Mouse (Mus musculus): ENCODE data around the gene Mrpl45. TPM values are rescaled to one million over a fixed set of nuclear protein-coding genes. Genes with fewer than 3 reads are reported as not detected.

The Mrpl45 gene
- polyA plus RNA-seq, 1 experiment from 2014 or later = 44.6 TPM

DNA sequence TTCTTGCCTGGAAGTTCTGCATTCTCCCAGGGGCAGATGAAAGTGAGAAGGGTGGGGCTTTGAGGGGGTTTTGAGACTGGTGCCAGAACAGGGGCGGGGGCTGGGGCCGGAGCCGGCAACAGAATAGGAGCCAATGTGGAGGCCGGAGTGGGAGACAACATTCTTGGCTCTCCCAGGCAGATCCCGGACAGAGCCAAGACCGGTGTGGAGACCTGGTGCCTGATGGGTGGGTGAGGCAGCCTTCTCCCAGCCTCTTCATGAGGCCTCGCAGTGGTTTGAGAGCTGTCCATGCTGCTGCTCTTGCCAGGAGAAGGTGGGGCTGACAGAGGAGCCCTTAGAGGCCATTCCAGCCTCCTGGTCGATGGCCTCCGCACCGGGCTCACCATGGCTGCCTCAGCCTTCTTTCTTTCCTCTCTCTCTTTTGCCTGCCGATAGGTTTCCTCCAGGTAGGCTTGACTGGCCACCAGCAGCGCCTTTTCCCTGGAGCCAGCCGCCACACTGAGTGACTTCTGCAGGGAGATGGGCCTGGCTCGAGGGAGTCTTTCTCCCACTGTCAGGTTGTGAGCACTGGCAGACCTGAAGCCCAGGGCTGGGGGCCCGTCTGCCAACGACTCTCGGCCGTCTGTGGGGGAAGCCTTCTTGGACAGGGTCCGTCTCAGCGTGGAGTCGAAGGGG, 22.9 kb downstream of the Mrpl45 start:
- no peaks in the 10 kb centered on the region for H3K36me3 ChIP-seq
- 18% methylated on average over 21 of the region's 21 CpGs for WGBS
- peak overlapping the region; percentile 30 for H3K9ac ChIP-seq
- peaks cover 11% of the 10 kb centered on the region for H3K27me3 ChIP-seq
- peak overlapping the region; percentile 53 for H3K4me2 ChIP-seq
- no peaks in the 10 kb centered on the region for H3K9me3 ChIP-seq
- H3K4me3 ChIP-seq = peak overlapping the region; percentile 7
- ATAC-seq (ENCODE audit: borderline replicate concordance, extremely low read depth, low FRiP score, low TSS enrichment) = peak; percentile 56
- peak overlapping the region; percentile 86 for H3K27ac ChIP-seq
- H3K4me1 ChIP-seq = peaks cover 35% of the 10 kb centered on the region

DNA sequence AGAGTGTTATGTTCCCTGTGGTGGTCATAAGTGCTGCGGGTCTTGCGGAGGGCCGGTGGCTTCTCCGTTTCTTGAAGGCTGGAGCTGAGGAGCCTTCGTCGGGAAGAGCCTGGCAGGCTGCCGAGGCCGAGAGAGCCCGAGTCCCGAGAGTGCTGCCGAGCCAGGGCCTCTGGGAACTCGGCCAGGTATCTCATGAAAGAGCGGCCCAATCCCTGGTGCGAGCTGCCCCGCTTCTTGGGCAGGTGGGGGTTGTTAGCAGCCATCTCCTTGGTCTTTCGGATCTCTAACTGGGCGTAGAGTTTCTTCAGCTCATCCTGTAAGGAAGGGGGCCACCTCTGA, 23.4 kb downstream of the Mrpl45 start:
- peak; percentile 41; the same call in 1 of the 2 replicates for ATAC-seq (ENCODE audit: borderline replicate concordance, extremely low read depth, low FRiP score, low TSS enrichment)
- no peaks in the 10 kb centered on the region for H3K9me3 ChIP-seq
- H3K4me2 ChIP-seq = peak overlapping the region; percentile 53
- H3K9ac ChIP-seq = peak overlapping the region; percentile 30
- H3K27me3 ChIP-seq = peaks cover 11% of the 10 kb centered on the region
- H3K27ac ChIP-seq = peak overlapping the region; percentile 86
- peak overlapping the region; percentile 7 for H3K4me3 ChIP-seq
- peaks cover 35% of the 10 kb centered on the region for H3K4me1 ChIP-seq
- H3K36me3 ChIP-seq = no peaks in the 10 kb centered on the region
- 6% methylated on average over 17 of the region's 17 CpGs for WGBS

DNA sequence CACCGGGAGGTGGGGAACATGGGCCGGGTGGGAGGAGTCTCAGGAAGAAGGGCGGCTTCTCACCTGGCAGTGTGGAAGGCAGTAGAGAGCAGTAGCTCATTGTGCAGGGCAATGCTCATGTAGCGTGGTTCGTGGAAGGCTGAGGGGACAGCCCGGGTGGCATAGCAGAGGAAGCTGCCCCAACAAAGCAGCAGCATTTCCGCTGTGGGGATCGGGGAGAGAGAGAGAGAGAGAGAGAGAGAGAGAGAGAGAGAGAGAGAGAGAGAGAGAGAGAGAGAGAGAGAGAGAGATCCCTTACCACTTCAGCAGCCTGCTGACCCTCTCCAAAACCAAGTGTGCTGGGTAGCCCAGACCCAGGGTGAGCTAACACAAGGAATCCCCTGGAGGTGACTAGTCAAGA, 27.7 kb downstream of the Mrpl45 start:
- Histone ChIP-seq H3K27ac (no peak overlapping the region), H3K4me2 (peak overlapping the region; percentile 31; the same call in 1 of the 2 replicates), H3K9ac (no peak overlapping the region), H3K27me3 (peaks cover 3% of the 10 kb centered on the region; the same call in 1 of the 2 replicates), H3K4me3 (no peak overlapping the region), H3K4me1 (peaks cover 19% of the 10 kb centered on the region), H3K36me3 (no peaks in the 10 kb centered on the region), H3K9me3 (no peaks in the 10 kb centered on the region)
- WGBS = 26% methylated on average over 3 of the region's 8 CpGs
- no peak for ATAC-seq (ENCODE audit: borderline replicate concordance, extremely low read depth, low FRiP score, low TSS enrichment)

DNA sequence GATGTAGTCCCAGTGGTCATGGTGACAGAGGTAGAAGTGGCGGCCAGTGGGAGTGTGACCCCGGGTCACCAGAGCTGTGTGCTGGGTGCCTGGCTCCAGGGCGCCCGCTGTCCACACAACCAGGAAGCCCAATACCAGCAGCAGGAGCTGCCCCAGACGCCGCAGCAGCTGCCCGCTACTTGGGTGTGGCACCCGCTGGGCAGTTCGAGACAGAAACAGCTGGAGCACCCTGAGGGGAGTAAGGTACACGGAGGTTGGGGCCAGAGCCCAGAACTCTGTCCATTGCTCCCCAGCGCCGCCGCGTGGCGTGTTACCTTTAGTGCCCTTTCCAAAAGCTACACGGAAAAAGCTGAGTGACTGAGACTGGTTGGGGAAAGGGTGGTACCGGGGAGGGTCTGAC, 28.1 kb downstream of the Mrpl45 start:
- no peaks in the 10 kb centered on the region for H3K36me3 ChIP-seq
- peaks cover 15% of the 10 kb centered on the region for H3K4me1 ChIP-seq
- ATAC-seq (ENCODE audit: borderline replicate concordance, extremely low read depth, low FRiP score, low TSS enrichment) = no peak; the same call in 1 of the 2 replicates
- H3K27ac ChIP-seq = no peak overlapping the region
- no peaks in the 10 kb centered on the region for H3K9me3 ChIP-seq
- 27% methylated on average over 17 of the region's 17 CpGs for WGBS
- H3K4me3 ChIP-seq = no peak overlapping the region
- H3K27me3 ChIP-seq = peaks cover 3% of the 10 kb centered on the region; the same call in 1 of the 2 replicates
- peak overlapping the region; percentile 31 for H3K4me2 ChIP-seq
- no peak overlapping the region for H3K9ac ChIP-seq

DNA sequence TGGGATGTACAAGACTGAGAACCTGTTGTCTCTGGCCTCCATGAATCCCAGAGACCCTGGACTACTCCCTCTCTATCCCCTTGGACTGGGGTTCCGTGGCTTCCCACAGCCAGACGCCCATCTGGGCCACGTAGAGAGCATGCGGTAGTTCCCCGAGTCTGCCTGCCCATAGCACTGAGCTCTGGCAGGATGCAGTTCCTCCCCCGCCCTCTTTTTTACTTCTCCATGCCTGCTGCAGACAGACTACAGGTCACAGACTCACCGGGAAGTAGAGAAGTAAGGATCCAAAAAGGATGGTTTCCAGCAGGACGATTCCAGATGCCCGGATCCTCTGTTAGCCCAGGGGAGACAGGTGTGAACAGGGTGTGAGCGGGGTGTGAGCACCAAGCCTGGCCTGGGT, 29.9 kb downstream of the Mrpl45 start:
- WGBS = 51% methylated on average over 10 of the region's 10 CpGs
- H3K36me3 ChIP-seq = no peaks in the 10 kb centered on the region
- H3K4me1 ChIP-seq = peaks cover 17% of the 10 kb centered on the region
- ATAC-seq (ENCODE audit: borderline replicate concordance, extremely low read depth, low FRiP score, low TSS enrichment) = no peak
- H3K4me2 ChIP-seq = no peak overlapping the region
- no peak overlapping the region for H3K27ac ChIP-seq
- H3K9ac ChIP-seq = no peak overlapping the region
- H3K9me3 ChIP-seq = no peaks in the 10 kb centered on the region
- H3K4me3 ChIP-seq = no peak overlapping the region
- H3K27me3 ChIP-seq = no peaks in the 10 kb centered on the region

DNA sequence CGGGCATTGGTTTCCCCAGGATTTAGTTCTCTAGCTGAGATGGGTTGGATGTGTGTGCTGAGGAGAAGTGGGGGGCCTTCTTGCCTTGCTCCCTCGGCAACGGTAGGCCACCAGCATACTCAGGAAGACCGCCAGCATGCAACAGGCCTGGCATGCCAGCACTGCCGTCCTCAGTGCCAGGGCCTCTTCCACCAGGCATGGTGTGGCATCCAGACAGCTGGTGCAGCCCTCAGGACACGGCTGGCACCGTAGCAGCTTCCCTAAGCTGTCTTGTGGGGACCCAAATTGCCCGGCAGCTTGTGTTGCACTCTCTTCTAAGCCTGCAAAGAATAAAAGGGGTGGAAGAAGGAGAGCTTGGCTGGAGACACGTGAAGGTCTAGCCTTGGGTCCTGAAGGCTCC, 30.9 kb downstream of the Mrpl45 start:
- no peak overlapping the region for H3K9ac ChIP-seq
- no peak overlapping the region for H3K4me3 ChIP-seq
- no peaks in the 10 kb centered on the region for H3K36me3 ChIP-seq
- no peak overlapping the region for H3K4me2 ChIP-seq
- WGBS = 74% methylated on average over 9 of the region's 9 CpGs
- H3K4me1 ChIP-seq = peaks cover 17% of the 10 kb centered on the region
- H3K9me3 ChIP-seq = no peaks in the 10 kb centered on the region
- H3K27me3 ChIP-seq = no peaks in the 10 kb centered on the region
- H3K27ac ChIP-seq = no peak overlapping the region
- ATAC-seq (ENCODE audit: borderline replicate concordance, extremely low read depth, low FRiP score, low TSS enrichment) = no peak

DNA sequence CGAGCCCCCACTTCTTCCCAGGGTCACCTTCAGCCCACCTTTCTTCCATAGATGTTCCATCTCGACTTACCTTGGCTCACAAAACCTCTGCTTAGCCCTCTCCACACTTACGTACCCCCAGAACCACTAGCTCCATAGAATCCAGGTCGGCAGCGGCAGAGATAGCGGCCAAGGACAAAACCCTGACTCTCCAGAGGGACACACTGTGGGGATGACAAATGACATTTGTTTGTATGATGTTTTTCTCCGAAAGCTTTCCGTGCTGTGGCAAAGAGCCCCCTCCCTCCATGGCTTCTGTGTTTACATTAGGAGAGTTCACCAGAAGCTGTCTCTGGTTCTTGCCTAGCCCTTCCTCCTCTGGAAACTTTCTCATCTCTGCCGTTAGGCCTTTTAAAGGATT, 31.8 kb downstream of the Mrpl45 start:
- Histone ChIP-seq H3K27me3 (no peaks in the 10 kb centered on the region), H3K9me3 (no peaks in the 10 kb centered on the region), H3K36me3 (no peaks in the 10 kb centered on the region), H3K4me1 (peaks cover 17% of the 10 kb centered on the region), H3K4me3 (no peak overlapping the region), H3K4me2 (no peak overlapping the region), H3K27ac (no peak overlapping the region), H3K9ac (no peak overlapping the region)
- 67% methylated on average over 9 of the region's 9 CpGs for WGBS
- ATAC-seq (ENCODE audit: borderline replicate concordance, extremely low read depth, low FRiP score, low TSS enrichment) = no peak

DNA sequence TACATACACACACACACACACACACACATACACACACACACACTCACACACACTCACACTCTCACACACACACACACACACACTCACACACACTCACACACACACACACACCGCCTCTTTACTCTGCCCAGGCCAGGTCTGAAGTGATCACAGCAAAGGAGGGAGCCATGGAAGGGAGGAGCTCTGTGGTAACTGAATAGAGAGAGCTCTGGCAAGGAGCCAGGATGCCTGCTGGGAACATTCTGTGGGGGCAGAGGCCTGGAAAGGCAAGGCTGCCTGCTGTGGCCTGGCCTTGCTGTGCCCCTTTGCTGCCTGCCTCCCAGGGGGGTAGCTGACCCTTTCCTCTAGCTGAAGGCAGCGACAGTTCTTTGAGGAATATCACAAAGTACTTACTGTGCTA, 34.5 kb downstream of the Mrpl45 start:
- Histone ChIP-seq H3K4me2 (no peak overlapping the region; the same call in 1 of the 2 replicates), H3K9ac (no peak overlapping the region), H3K4me1 (peaks cover 8% of the 10 kb centered on the region), H3K9me3 (no peaks in the 10 kb centered on the region), H3K36me3 (no peaks in the 10 kb centered on the region), H3K4me3 (no peak overlapping the region), H3K27ac (peak overlapping the region; percentile 71), H3K27me3 (no peaks in the 10 kb centered on the region)
- peak; percentile 71 for ATAC-seq (ENCODE audit: borderline replicate concordance, extremely low read depth, low FRiP score, low TSS enrichment)
- 13% methylated on average over 2 of the region's 2 CpGs for WGBS

DNA sequence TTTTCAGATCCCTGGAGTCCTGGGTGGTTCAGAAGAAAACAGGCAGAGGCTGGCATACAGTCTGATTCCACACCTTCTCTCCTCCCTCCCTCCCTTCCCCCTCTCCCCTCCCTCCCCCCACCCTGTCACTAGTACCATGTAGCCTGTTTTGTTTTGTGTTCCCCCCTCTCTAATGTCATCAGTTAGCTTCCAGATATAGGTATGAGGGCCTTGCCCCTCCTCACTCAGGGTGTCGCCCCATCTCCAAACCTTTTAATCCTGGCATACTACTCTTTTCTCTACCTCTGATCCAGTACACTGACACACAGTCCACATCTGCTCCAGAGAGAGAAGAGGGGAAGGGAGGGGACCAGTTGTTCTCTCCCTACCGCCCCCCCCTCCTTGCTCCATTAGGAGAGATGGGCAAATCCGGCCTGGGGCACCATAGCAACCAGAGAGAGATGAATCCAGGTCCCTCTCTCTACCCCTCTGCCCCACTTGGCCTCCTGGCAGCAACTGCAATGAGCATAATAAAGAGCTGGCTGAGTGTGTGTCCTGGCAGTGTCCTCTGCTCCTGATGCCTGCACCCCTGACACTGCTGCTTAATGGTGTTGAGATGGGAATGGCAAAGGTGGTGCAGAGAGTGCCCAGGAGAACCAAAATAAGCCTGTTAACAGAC, 36.6 kb downstream of the Mrpl45 start, which contains the start of gene Gpr179:
Gene Gpr179 (minus strand): TSS at position 51 of the 658 bp plus-strand sequence.
- no peaks in the 10 kb centered on the region for H3K9me3 ChIP-seq
- H3K4me2 ChIP-seq = no peak within 1 kb of the TSS
- H3K36me3 ChIP-seq = no peaks in the 10 kb centered on the region
- ATAC-seq (ENCODE audit: borderline replicate concordance, extremely low read depth, low FRiP score, low TSS enrichment) = no peak
- no peaks in the 10 kb centered on the region for H3K27me3 ChIP-seq
- H3K9ac ChIP-seq = no peak within 1 kb of the TSS
- peaks cover 8% of the 10 kb centered on the region for H3K4me1 ChIP-seq
- 75% methylated on average over 3 of the region's 3 CpGs for WGBS
- H3K27ac ChIP-seq = no peak within 1 kb of the TSS
- H3K4me3 ChIP-seq = no peak within 1 kb of the TSS

DNA sequence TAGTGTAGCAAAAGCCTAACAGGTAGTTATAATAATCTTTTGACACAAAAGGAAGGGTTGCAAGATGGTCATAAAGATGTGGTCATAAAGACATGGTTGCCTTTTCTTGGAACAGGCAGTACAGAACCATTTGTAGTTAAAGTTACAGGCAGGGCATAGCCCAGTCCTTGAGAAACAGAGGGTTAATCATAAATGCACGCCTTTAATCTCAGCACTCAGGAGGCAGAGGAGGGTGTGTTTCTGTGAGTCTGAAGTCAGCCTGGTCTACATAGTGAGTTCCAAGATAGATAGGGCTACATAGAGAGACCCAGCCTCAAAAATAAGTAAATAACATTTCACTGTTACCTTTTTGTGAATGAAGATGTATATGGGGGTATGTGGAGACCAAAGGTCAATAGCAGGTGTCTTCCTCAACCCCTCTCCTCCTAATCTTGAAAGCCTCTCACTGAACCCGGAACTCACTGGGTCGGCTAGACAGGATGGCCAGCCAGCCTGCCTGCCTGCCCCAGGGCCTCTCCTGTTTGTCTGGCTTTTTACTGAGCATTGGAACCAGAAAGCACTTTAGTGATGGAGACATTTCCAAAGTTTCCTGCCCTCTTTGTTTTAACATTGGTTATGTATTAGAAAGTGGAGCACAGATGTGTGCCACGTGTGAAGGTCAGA, 37.5 kb downstream of the Mrpl45 start:
- Histone ChIP-seq H3K4me3 (no peak overlapping the region), H3K36me3 (no peaks in the 10 kb centered on the region), H3K4me1 (peaks cover 8% of the 10 kb centered on the region), H3K9ac (no peak overlapping the region), H3K27me3 (no peaks in the 10 kb centered on the region), H3K4me2 (no peak overlapping the region), H3K9me3 (no peaks in the 10 kb centered on the region), H3K27ac (no peak overlapping the region)
- no peak for ATAC-seq (ENCODE audit: borderline replicate concordance, extremely low read depth, low FRiP score, low TSS enrichment)
- 49% methylated on average over 4 of the region's 4 CpGs for WGBS

DNA sequence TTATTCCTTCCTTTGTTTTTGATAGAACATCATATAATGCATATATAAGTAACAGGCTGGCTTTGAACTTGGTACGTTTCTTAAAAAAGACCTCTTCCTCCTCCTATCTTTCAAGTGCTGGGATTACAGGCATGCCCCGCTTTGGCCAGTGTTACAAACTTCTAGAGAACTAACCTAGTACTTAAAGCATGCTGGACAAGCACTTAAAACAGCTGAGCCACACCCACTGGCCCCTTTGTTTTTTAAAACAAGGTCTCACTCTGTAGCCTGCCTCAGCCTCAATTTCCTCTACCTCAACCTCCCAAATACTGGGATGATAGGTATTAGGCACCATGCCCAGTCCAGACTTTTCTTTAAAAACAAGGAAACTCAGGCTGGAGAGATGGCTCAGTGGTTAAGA, 39.1 kb downstream of the Mrpl45 start:
- no peaks in the 10 kb centered on the region for H3K27me3 ChIP-seq
- 61% methylated on average over 2 of the region's 2 CpGs for WGBS
- H3K4me2 ChIP-seq = no peak overlapping the region
- H3K9me3 ChIP-seq = no peaks in the 10 kb centered on the region
- H3K9ac ChIP-seq = no peak overlapping the region
- H3K27ac ChIP-seq = no peak overlapping the region
- peaks cover 7% of the 10 kb centered on the region for H3K4me1 ChIP-seq
- no peak for ATAC-seq (ENCODE audit: borderline replicate concordance, extremely low read depth, low FRiP score, low TSS enrichment)
- no peak overlapping the region for H3K4me3 ChIP-seq
- H3K36me3 ChIP-seq = no peaks in the 10 kb centered on the region

DNA sequence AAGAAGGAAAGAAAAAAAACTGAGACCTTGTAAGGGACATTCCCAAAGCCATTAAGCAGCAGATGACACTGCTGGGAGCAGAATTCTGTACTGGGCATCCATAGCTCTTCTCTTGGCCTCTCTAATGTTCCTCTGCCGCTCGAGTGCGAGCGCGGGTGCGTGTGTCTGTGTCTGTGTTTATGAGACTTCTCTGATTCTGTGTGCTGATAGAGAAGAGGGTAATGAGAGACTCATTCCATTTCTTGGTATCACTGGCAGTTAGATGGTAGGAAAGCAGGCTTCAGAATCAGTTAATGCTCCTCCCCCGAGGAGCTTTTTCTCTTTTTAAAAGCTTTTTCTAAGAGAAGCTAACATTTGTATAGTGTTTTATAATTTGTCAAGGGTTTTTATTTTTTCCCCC, 39.7 kb downstream of the Mrpl45 start:
- ATAC-seq (ENCODE audit: borderline replicate concordance, extremely low read depth, low FRiP score, low TSS enrichment) = no peak
- Histone ChIP-seq H3K27me3 (no peaks in the 10 kb centered on the region), H3K9ac (no peak overlapping the region), H3K9me3 (no peaks in the 10 kb centered on the region), H3K4me1 (peaks cover 3% of the 10 kb centered on the region), H3K4me2 (no peak overlapping the region), H3K4me3 (no peak overlapping the region), H3K36me3 (no peaks in the 10 kb centered on the region), H3K27ac (no peak overlapping the region)
- WGBS = 74% methylated on average over 7 of the region's 7 CpGs

Data from lung, embryonic 15.5 days (tissue).